Mouse (Mus musculus): ENCODE measurements around the gene Ttc38.

The Ttc38 gene

DNA sequence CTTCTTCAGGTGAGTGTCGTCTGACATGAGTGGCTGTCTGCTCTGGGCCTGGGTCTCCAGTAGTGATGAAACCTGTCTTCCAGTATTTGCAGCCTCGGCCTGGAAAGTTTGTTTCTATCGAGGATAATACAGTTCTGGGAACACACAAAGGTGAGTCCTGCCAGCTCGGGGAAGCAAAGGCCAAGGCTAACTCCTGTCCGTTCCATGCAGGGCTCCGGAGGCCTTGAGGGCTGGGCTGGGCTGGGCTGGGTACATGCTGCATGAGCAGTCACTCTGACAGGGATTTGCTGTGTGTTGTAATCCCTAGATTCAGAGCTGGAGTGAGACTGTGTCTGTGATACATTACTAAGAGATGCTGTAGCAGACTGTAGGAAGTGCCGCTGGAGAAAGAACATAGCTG, 61.8 kb downstream of the Ttc38 start:
- no peak for DNase-seq (ENCODE audit: low spot score)

DNA sequence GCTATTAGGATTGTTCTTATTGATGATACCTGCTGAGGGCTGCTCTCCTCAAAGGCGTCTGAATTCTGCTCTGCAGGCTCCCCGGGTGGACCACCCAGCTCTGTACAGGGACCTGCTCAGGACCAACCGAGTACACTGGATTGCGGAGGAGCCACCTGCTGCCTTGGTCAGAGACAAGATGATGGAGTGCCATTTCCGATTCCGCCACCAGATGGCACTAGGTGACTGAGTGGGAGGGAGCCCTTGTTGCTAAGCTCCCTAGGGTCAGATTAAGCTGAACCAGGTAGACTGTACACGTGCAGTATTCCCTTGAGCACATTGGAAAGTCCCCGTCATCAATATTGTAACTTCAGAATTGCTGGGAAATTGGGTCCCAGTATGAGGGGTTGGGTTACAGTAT, 64.2 kb downstream of the Ttc38 start:
- DNase-seq (ENCODE audit: low spot score) = peak; percentile 67

DNA sequence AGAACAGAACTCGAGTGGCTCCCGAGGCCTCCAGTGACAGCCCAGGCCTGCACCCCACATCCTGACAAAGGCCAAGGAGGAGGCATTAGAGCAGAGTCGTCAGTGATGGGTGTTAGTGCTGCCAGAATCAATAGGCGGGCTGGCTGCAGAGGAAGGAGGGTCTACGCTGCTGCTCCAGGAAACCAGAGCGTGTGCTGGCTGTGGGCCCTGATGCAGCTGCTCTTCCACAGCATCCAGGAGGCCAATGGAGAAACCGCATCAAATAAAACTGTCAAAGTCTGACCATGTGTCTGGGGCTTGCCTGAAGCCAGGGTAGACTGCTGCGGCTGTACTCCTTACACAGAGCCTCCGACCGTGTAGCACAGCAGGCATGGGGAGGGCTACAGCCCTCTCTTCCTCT, 65.0 kb downstream of the Ttc38 start:
- no peak for DNase-seq (ENCODE audit: low spot score)

GRCm38 (mm10) chr15:85899396-85899795, 67.3 kb downstream of the Ttc38 start:
- DNase-seq (ENCODE audit: low spot score) = no peak

GRCm38 (mm10) chr15:85900318-85900717, 68.2 kb downstream of the Ttc38 start:
- DNase-seq (ENCODE audit: low spot score) = no peak

- DNase-seq (ENCODE audit: low spot score) = no peak
These were observed 68.7 kb downstream of the Ttc38 start for GRCm38 (mm10) chr15:85900801-85901200.

GRCm38 (mm10) chr15:85902505-85902904, 70.4 kb downstream of the Ttc38 start:
- DNase-seq (ENCODE audit: low spot score) = no peak

DNA sequence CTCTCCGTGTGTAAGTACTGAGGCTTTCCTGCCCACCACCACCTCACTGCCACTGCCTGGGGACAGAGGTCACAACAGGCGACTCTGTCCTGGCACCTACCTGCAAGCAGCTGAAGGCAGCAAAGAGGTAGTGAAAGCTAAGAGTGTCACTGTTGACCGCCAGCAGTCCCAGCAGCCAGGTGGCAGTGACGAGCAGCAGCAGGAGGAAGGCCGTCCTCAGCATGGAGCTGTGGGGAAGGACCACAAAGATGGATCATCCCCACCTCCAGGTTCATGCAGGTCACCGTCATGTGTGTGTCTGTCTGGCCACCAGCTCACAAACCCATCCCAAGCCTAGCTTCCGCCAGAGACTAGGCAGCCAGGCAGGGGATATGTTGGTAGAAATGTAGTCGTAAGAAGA, 71.7 kb downstream of the Ttc38 start:
- no peak for DNase-seq (ENCODE audit: low spot score)
